In genomic region chr9:50616766-50617603, GRCm38 (mm10) we compare ENCODE assay signal across 8 mouse cellular contexts. TPM values are rescaled to one million over a fixed set of nuclear protein-coding genes. Genes with fewer than 3 reads are reported as not detected.
A peak's percentile ranks its signal among the peaks of the same experiment; 100 is the strongest.
DNase-seq lines count a peak whose midpoint lies in the region; ATAC-seq and TF ChIP-seq lines count a peak whose summit lies in the region.

Gene Pih1d2 (plus strand): TSS chr9:50617321.
Gene Nkapd1 (minus strand): TSS chr9:50617464.

- H3K4me3 ChIP-seq in gastrocnemius, adult 2 months: peak within 1 kb of the TSS; percentile 98
- H3K4me3 ChIP-seq in hindbrain, postnatal 0 days (ENCODE audit: low read length): peak within 1 kb of the TSS; percentile 98
- H3K4me3 ChIP-seq in megakaryocyte, embryonic 14.5 days (replicated peaks): peak within 1 kb of the TSS; percentile 99

- DNase-seq in WW6 (ENCODE audit: low read depth, low spot score): peak; percentile 76
- DNase-seq in cerebellum, postnatal 4 days (ENCODE audit: low spot score in 2 of 2): peak; percentile 74 to 91
- peak; percentile 88 for DNase-seq in gastrocnemius, adult 2 months
- peak; percentile 95 for DNase-seq in hindbrain, postnatal 0 days (ENCODE audit: low spot score)
- DNase-seq in left cerebral cortex, adult 8-10 months (ENCODE audit: low spot score in 2 of 2): peak; percentile 87 to 91
- DNase-seq in right cerebral cortex, postnatal 10 days (ENCODE audit: low spot score in 2 of 2): peak; percentile 92 to 93
- peak; percentile 87 for DNase-seq in urinary bladder, postnatal 25 days (ENCODE audit: low spot score)

- peak within 1 kb of the TSS; percentile 94 for H3K27ac ChIP-seq in gastrocnemius, adult 2 months
- H3K27ac ChIP-seq in hindbrain, postnatal 0 days: peak within 1 kb of the TSS; percentile 96

- H3K9me3 ChIP-seq in hindbrain, postnatal 0 days (ENCODE audit: low read length): no peaks in the 10 kb centered on the region
- H3K9me3 ChIP-seq in megakaryocyte, embryonic 14.5 days: no peaks in the 10 kb centered on the region

- H3K4me2 ChIP-seq in hindbrain, postnatal 0 days (ENCODE audit: low read depth, low read length): peak within 1 kb of the TSS; percentile 75

- TF ChIP-seq CTCF in gastrocnemius, adult 2 months (IDR thresholded peaks at IDR 0.05): peak; percentile 30
- TF ChIP-seq CTCF in hindbrain, postnatal 0 days (IDR thresholded peaks at IDR 0.05; ENCODE audit: low read depth): peak; percentile 34

- H3K4me1 ChIP-seq in hindbrain, postnatal 0 days (ENCODE audit: insufficient read depth, low read length): peaks cover 4% of the 10 kb centered on the region; the same call in 1 of the 2 replicates
- peaks cover 31% of the 10 kb centered on the region for H3K4me1 ChIP-seq in megakaryocyte, embryonic 14.5 days

- intact Hi-C loops in gastrocnemius, adult 2 months (cut with DNase I): loop anchor here (5.0 kb wide), 1 partner anchor 40 kb away; the partner anchor contains the start of gene Dlat

- H3K36me3 ChIP-seq in hindbrain, postnatal 0 days (ENCODE audit: insufficient read depth, low read length): peaks cover 21% of the 10 kb centered on the region; the same call in 1 of the 2 replicates
- H3K36me3 ChIP-seq in megakaryocyte, embryonic 14.5 days (replicated peaks; ENCODE audit: low read length): peaks cover 37% of the 10 kb centered on the region

- H3K9ac ChIP-seq in hindbrain, postnatal 0 days (replicated peaks; ENCODE audit: low read length): peak within 1 kb of the TSS; percentile 94

- under 1% methylated on average over 80 of the region's 81 CpGs for WGBS in hindbrain, postnatal 0 days

- H3K27me3 ChIP-seq in hindbrain, postnatal 0 days (ENCODE audit: insufficient read depth, low read length): no peaks in the 10 kb centered on the region
- peaks cover 1% of the 10 kb centered on the region for H3K27me3 ChIP-seq in megakaryocyte, embryonic 14.5 days (replicated peaks)

- peak; percentile 96 for ATAC-seq in hindbrain, postnatal 0 days

RNA-seq across cellular contexts. Expression of gene Pih1d2, which starts in this region (rescaled TPM):
- under 1 TPM; 0.53 to 0.61 TPM for total RNA-seq in gastrocnemius, adult 2 months (2021)
- 1.2 and 2.6 TPM in 2 replicates for total RNA-seq in hindbrain, postnatal 0 days (2014; rRNA removed)
- polyA plus RNA-seq in hindbrain, postnatal 0 days (2015; fragmentation: Nextera tagmentation; extraction: Ambion mirVana): 5.5 and 7.7 TPM in 2 replicates
- total RNA-seq in left cerebral cortex, adult 8-10 months (2022): 1 to 10 TPM; 2.3 to 4.4 (median 3.2) TPM
- polyA plus RNA-seq in megakaryocyte, embryonic 14.5 days (2012; ENCODE audit: insufficient read depth, low replicate concordance): 0.19 TPM in 1 of 2 replicates, not detected in the other

RNA-seq across cellular contexts. Expression of gene Nkapd1, which starts in this region (rescaled TPM):
- 10 to 100 TPM; 11.1 to 11.7 TPM for total RNA-seq in gastrocnemius, adult 2 months (2021)
- 10.7 and 15.0 TPM in 2 replicates for total RNA-seq in hindbrain, postnatal 0 days (2014; rRNA removed)
- 20.2 and 21.2 TPM in 2 replicates for polyA plus RNA-seq in hindbrain, postnatal 0 days (2015; fragmentation: Nextera tagmentation; extraction: Ambion mirVana)
- 10 to 100 TPM; 19.5 to 20.4 (median 20.2) TPM for total RNA-seq in left cerebral cortex, adult 8-10 months (2022)
- polyA plus RNA-seq in megakaryocyte, embryonic 14.5 days (2012; ENCODE audit: insufficient read depth, low replicate concordance): 2.9 and 3.9 TPM in 2 replicates

Comparison
In these comparisons a context has a peak if more than half of its experiments do, and no peak if none do; other contexts are left out.
1. Peak in every context shown above with its lines: DNase-seq, ATAC-seq, H3K4me3 ChIP-seq and H3K27ac ChIP-seq.